Mouse (Mus musculus) right cerebral cortex, postnatal 25 days (tissue): ENCODE measurements around the gene Olfr1497.
"Not testable (repeated sequence)": the region's sequence is repeated elsewhere in the genome, so short reads cannot be mapped to it uniquely, and the experiment has no call there.

Experiments
- DNase-seq: peaks from one replicate; pipeline ENCODE4 v3.0.0; 2022

Olfr1497 gene

GRCm38 (mm10) chr19:13798102-13798501, at the start of gene Olfr1497:
TSS of gene Olfr1497 (minus strand) at chr19:13798202.
- DNase-seq: no peak

GRCm38 (mm10) chr19:13830388-13830787, 32.4 kb upstream of the Olfr1497 start, which contains the start of gene Olfr1500:
TSS of gene Olfr1500 (minus strand) at chr19:13830488.
- DNase-seq: no peak

- DNase-seq: no peak
These were observed 30.4 kb upstream of the Olfr1497 start for GRCm38 (mm10) chr19:13828447-13828846.

- no peak for DNase-seq
These were observed 22.8 kb upstream of the Olfr1497 start for GRCm38 (mm10) chr19:13820847-13821246.

- no peak for DNase-seq
These were observed 21.3 kb upstream of the Olfr1497 start, which contains the start of gene Olfr1499 for GRCm38 (mm10) chr19:13819347-13819746. TSS of gene Olfr1499 (minus strand) at chr19:13819447.

- no peak for DNase-seq
These were observed 20.8 kb upstream of the Olfr1497 start for GRCm38 (mm10) chr19:13818827-13819226.

GRCm38 (mm10) chr19:13812823-13813222, 14.8 kb upstream of the Olfr1497 start:
- no peak for DNase-seq

GRCm38 (mm10) chr19:13805486-13805885, 7.5 kb upstream of the Olfr1497 start:
- DNase-seq: not testable (repeated sequence)

GRCm38 (mm10) chr19:13777578-13777977, 20.4 kb downstream of the Olfr1497 start, which contains the start of gene Olfr1496:
TSS of gene Olfr1496 (plus strand) at chr19:13777878.
- DNase-seq: no peak

GRCm38 (mm10) chr19:13768565-13769276, 29.3 kb downstream of the Olfr1497 start:
- no peak for DNase-seq

- DNase-seq: no peak
These were observed 33.7 kb downstream of the Olfr1497 start, which contains the start of gene Olfr1495 for GRCm38 (mm10) chr19:13764306-13764705. TSS of gene Olfr1495 (plus strand) at chr19:13764606.

- no peak for DNase-seq
These were observed 48.6 kb downstream of the Olfr1497 start for GRCm38 (mm10) chr19:13749366-13749765.
